Mouse (Mus musculus): ENCODE measurements around the gene Dnajc11.

Dnajc11 gene

DNA sequence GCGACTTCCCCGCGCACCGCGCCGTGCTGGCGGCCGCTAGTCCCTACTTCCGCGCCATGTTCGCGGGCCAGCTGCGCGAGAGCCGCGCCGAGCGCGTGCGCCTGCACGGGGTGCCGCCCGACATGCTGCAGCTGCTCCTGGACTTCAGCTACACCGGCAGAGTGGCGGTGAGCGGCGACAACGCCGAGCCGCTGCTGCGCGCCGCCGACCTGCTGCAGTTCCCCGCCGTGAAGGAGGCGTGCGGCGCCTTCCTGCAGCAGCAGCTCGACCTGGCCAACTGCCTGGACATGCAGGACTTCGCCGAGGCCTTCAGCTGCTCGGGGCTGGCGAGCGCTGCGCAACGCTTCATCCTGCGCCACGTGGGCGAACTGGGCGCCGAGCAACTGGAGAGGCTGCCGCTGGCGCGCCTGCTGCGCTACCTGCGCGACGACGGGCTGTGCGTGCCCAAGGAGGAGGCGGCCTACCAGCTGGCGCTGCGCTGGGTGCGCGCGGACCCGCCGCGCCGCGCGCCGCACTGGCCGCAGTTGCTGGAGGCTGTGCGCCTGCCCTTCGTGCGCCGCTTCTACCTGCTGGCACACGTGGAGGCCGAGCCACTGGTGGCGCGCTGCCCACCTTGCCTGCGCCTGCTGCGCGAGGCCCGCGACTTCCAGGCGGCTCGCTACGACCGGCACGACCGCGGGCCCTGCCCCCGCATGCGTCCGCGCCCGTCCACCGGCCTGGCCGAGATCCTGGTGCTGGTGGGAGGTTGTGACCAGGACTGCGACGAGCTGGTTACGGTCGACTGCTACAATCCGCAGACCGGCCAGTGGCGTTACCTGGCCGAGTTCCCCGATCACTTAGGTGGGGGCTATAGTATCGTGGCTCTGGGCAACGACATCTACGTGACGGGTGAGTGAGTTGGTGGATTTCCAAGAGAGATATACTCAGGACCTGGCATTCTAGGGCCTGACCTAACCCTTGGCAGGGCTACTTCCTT is 75.9 kb downstream of the Dnajc11 start:
- DNase-seq (ENCODE audit: low read depth, low spot score) = peak; percentile 75

DNA sequence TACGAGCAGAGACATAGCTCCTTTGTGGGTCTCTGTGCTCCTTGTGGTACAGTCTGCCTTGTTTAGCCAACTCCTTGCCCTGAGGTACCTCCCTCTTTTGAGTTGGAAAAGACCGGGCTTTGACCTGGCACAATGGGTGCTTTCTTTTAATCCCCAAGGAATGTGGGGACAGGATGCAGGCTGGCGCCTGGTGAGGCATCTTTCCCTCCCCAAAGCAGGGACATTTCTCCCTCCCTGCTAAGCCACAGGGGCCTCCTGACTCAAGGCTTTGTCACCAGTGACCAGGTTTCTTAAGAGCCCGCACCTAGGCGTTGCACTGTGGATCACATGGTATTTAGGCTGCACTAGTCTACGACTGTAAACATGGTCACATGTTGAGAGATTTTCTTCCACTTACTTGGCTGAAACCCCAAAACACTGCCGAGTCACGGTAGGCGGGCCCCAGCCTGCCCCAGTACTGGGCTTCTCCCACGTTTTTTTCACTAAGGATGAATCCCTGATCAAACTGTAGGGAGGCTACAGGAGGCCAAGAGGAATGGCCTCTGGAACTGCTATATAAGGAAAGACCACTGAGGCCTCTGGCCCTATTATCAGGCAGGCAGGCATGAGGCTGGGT is 76.7 kb downstream of the Dnajc11 start:
- peak; percentile 79 for DNase-seq (ENCODE audit: low read depth, low spot score)

DNA sequence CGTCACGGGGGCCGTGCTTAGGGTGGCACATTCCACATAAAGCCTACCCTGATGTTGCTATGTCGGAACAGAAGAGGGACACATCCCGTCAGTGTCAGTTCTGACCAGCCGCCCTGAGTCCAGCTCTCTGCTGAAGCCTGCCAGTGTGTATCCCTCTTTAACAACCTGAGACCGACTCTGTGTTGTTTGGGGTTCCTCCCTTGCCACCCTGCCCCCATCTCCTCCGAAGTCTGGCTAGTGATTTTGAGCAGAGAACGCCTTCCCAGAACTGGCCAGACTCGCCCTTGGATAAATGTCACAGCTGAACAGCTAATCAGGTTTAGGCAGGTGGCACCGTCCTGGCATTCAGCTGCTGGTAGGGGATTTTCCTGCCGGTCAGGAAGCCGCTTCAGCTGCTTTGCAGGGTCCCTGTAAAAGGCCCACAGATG is 77.2 kb downstream of the Dnajc11 start:
- DNase-seq (ENCODE audit: low read depth, low spot score) = no peak

GRCm38 (mm10) chr4:152011171-152011760 is 77.8 kb downstream of the Dnajc11 start:
- no peak for DNase-seq (ENCODE audit: low read depth, low spot score)

- DNase-seq (ENCODE audit: low read depth, low spot score) = no peak
Measured at GRCm38 (mm10) chr4:152012109-152012508, 78.6 kb downstream of the Dnajc11 start.

DNA sequence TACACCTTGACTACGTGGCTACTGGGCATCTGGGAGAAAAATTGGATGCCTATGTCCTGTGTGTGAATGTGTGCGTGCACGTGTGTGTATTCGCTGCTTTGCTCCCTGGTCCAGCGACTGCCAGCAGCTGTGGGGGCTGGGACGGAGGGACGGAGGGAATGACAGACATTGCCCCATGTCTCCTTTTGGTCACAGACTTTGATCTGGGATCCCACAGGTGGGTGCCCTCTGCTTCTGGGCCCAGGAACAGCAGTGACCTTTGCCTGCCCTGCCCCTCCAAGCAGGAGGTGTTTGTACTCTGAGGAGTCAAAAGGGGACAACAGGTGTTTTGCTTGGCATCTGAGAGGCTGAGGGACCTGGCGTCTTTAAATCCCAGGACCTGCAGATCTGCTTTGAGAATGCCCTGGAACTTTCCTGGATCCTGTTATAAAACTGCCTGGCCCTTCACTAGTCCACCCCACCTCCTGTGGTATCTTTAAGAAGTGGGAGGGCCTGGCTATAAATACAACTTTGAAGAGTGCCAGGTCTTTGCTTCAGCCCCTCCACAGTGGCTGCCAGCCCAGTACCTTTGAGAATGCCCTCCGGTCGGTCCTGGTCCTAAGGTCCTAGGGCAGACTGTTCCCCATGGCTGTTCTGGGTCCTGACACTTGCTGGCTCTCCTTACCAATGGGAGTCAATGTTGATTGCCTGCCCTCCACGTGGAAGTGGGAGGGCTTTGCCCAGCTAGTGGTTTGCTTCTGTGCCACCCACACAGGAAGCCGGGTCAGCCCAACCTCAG is 79.7 kb downstream of the Dnajc11 start:
- no peak for DNase-seq (ENCODE audit: low read depth, low spot score)

GRCm38 (mm10) chr4:152019073-152019472 is 85.6 kb downstream of the Dnajc11 start:
- DNase-seq (ENCODE audit: low read depth, low spot score) = no peak

- no peak for DNase-seq (ENCODE audit: low read depth, low spot score)
Measured at GRCm38 (mm10) chr4:152020024-152020423, 86.5 kb downstream of the Dnajc11 start.

DNA sequence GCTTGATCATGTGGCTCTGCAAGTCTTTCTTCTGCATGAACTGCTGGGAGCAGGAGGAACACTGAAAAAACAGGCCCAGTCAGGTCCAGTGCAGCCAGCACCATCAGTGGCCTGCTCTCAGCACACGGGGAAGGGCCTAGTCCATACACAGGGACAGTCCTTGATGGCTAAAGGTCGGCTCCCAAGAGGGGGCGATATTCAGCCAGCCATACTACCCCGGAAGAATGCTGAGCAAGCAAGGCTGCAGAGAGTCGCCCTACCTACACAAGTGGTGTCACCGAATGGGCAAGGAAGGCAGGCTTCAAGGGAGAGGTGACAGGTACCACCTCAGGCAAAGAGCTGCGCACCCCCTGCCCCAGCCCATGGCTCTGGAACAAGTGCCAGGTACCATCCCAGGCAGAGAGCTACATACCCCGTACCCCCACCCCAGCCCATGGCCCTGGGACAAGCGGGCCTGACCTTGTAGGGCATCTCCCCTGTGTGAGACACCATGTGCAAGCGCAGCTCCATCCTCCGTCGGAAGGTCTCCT is 88.1 kb downstream of the Dnajc11 start:
- DNase-seq (ENCODE audit: low read depth, low spot score) = no peak

DNA sequence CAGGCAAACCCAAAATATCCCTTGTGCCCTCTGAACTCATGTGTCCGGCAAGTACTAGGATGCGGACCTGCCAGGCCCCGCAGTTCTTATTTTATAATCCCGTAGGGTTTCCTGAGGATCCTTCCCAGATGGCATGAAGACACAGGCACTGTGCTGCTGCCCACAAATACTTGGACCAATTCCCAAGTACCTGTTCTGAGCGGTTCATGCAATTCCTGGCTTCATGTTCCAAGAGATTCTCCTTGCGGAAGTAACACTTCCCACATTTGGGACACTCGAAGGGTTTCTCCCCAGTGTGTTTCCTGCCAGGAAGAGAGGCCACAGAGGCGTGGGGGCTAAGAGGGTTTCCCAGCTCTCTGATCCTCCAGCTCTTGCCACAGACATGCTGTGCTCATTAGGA is 89.0 kb downstream of the Dnajc11 start:
- no peak for DNase-seq (ENCODE audit: low read depth, low spot score)

GRCm38 (mm10) chr4:152024525-152024924 is 91.0 kb downstream of the Dnajc11 start:
- no peak for DNase-seq (ENCODE audit: low read depth, low spot score)

- DNase-seq (ENCODE audit: low read depth, low spot score) = peak; percentile 77
Measured at GRCm38 (mm10) chr4:152026751-152027508, 93.4 kb downstream of the Dnajc11 start.

- DNase-seq (ENCODE audit: low read depth, low spot score) = peak; percentile 97
Measured at GRCm38 (mm10) chr4:152027524-152027923, 94.0 kb downstream of the Dnajc11 start, which contains the start of gene Zbtb48. Zbtb48 (minus strand) TSS chr4:152027671.

GRCm38 (mm10) chr4:152028456-152028855 is 95.0 kb downstream of the Dnajc11 start:
- no peak for DNase-seq (ENCODE audit: low read depth, low spot score)

GRCm38 (mm10) chr4:152029087-152029486 is 95.6 kb downstream of the Dnajc11 start:
- DNase-seq (ENCODE audit: low read depth, low spot score) = no peak

- no peak for DNase-seq (ENCODE audit: low read depth, low spot score)
Measured at GRCm38 (mm10) chr4:152029997-152030396, 96.5 kb downstream of the Dnajc11 start.
